Mouse (Mus musculus): ENCODE results near the gene B9d1.

The B9d1 gene

DNA sequence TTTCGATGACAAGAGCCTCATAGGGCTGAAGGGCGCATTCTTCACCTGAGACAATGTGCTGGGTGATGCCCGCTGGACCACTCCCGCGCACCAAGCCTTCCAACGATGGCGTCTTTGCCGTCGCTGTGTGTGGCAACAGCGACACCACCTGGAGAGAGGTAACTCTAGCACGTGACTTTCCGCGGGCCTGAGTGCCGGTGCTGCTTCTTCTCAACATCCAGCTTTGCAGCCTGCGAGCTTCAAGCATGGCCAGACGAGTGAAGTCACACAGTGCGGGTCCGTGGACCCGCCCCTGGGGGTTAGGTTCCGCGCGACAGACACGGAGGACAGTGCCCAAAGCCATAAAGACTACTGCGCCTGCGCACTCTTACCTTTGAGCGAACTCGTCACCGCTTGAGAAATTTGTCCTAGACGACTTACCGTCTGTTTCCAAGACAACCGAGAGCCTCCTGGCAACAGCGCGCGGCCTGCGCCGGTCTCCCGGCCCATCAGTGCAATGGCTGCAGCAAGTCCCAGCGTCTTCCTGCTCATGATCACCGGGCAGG lies at the start of gene B9d1:
B9d1 (plus strand) TSS at position 432 of the 545 bp plus-strand sequence.
- peak; percentile 98 for DNase-seq (ENCODE audit: low read depth, low spot score)

DNA sequence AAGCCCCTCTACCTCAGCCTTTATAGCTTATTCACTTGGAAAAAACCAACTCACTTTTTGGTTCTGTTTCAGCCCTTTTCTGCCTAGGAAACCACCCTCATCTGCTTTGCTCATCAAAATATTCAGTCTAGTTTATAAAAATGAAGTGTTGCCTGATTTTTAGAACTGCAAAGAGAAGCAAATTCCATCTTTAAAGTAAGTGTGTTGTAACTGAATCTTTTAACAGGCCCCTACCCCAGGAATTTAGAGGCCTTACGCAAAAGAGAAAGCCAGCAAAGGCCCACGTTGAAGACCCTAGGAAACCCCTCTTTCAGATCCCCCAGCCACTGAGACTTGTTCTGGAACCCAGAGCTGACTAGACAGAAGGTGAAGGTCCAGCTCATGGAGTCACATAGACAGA lies 40.9 kb upstream of the B9d1 start:
- no peak for DNase-seq (ENCODE audit: low read depth, low spot score)

DNA sequence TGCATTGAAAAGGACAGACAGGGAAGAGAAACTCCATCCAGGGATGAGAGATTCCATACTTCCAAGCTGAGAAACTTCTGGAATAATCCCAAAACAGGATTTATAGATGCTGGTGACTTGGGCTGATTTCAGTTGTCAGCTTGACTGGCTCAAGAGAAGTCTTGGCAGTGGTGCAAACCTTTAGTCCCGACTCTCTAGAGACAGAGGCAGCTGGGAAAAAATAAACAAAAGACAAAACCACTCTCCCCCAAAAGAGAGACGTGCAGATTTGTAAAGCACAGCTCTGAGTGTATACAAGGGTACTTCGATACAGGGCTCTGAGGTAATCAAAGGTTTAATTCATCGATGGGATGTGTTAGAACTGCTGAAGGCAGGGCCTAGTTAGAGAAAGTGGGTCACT lies 39.5 kb upstream of the B9d1 start:
- no peak for DNase-seq (ENCODE audit: low read depth, low spot score)

DNA sequence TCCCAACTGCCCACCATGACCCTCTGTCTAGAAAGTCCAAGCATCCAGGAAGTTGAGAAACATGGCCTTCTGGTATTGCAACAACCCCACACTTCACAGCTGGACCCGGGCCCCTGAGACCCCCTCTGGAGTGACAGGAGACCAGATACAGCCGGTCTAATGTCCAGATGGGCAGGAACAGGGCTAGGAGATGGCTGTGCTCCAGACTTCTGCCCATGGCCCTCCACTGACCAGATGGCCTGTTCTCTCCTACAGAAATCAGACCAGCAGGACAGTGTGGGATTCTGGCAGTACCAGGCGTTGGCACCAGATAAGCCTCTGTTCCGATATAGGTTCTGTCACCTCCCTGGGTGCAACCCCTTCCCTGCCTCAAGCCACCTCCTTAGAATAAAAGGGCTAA lies 36.4 kb upstream of the B9d1 start:
- DNase-seq (ENCODE audit: low read depth, low spot score) = no peak

DNA sequence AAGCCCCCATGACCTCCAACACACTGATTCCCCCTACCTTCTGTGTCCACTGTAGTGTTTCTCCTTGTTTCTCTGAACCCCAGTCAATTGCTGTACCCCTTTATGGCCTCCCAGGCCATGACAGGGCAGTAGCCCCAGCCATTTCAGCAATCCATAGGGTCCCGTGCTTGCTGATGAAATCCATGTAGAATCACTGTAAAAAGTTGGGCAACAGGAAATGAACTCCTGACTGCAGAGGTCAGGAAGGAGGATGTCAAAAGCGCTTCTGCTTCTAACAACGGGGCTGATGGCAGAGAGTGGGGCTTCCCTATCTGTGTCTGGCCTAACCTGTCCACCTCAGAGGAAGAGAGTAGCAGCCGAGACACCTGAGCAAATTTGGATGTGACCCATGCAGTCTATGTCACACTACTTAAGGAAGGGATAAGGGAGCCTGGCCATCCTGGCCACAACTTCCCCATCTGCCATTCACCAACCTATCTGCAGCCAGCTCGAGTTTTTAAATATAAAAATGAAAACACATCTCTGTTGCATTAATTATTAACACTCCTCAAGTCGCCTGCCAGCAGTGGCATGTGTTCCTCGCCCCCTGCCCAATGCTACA lies 35.5 kb upstream of the B9d1 start:
- DNase-seq (ENCODE audit: low read depth, low spot score) = no peak

DNA sequence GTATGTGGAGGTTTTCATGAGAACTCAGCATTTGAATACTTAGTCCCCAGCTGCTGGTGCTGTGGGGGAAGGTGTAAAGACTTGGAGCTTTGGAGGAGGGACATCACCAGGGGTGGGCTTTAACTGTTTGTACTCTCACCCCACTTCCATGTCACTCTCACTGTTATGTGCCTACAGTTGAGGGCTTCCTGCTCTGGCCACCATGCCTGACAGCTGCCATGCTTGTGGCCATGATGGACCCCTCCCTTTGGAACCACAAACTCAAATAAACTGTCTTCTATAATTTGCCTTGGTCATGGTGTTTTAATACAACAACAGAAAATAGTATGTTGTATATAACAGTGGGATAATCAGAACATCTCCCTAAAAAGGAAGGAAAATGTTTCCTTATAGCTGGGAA lies 34.1 kb upstream of the B9d1 start:
- DNase-seq (ENCODE audit: low read depth, low spot score) = no peak

DNA sequence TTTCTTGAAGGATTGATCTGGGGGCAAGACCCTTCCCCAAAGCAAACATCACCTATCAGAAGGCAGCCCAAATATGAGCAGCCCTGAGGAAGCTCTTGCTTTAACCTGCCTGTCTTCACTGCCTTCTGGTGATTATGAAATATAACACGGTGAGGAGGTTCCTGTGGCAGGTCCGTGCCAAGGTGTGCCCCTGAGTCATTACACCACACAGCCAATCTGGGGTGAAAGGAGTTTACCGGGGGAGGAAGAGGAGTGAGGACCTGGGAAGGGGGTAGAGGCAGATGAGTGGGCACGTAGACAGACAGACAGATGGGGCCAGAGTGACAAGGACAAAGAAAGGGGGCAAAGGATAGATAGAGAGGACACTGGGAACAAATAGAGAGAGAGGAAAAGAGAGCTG lies 31.3 kb upstream of the B9d1 start:
- DNase-seq (ENCODE audit: low read depth, low spot score) = no peak

DNA sequence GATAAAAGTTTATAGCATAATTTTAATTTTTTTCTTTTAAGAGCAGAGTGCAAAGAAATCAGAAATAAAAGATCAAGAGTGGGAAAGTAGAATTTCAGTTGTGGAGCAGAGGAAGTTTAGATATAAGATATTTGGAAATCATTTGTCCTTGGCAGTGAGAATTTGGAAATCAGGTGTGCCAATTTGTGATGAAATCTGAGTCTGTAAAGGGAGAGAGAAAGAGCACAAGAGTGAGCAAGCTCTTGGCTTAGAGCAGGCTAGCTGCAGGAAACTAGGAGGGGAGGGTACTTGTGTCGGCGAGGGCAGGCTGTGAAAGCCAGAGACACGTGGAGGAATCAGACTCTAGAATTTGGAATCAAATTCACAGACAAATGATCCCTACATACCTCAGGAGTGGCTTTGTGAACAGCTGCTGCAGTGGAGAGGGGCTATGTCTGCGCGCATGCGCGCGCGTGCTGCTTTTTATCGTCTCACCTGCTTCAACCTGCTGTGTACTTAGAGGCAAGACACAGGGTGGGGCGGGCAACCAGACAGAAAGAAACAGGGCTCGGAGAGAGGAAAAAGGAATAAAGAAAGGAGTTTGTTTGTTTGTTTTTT lies 28.1 kb upstream of the B9d1 start:
- DNase-seq (ENCODE audit: low read depth, low spot score) = no peak

DNA sequence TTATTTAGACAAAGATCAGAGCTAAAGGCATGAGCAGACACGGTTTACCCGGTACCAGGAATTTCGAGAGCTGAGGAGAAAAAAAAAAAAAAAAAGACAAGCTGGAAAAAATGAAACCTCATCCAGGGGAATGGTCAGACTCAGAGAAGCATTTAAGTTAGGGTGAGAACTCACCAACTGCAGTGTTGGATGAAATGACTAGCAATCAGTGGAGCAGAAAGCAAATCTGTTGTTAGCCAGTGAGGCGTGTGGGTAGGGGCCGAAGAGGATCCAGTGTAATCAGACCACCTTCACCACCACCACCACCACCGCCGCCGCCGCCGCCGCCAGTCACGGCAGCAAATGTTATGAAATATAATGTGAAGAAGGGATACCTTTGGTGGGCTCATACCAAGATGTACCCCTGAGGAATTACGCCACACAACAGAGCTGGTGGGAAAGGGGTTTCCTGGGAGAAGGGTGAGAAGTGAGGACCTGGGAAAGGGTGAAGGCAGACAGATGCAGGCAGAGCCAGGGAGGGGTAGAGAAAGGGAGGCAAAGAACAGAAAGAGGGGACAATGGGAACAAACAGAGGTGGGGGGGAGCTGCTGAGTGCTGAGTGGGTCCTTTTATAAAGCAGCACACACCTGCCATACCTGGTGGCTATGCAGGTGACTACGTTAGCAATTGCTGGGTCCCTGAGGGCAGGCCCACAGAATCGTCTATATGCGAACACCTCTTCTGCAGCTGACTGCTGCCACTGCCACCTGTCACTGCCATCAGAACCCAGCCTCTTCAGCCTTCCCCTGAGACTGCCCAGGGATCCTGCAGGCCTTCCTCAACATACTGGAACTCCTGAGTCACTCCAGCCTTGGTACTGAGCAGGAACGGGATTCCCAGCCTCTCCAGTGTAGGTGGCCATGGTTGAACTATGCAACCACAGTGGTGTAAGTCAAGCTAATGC lies 27.1 kb upstream of the B9d1 start:
- no peak for DNase-seq (ENCODE audit: low read depth, low spot score)

DNA sequence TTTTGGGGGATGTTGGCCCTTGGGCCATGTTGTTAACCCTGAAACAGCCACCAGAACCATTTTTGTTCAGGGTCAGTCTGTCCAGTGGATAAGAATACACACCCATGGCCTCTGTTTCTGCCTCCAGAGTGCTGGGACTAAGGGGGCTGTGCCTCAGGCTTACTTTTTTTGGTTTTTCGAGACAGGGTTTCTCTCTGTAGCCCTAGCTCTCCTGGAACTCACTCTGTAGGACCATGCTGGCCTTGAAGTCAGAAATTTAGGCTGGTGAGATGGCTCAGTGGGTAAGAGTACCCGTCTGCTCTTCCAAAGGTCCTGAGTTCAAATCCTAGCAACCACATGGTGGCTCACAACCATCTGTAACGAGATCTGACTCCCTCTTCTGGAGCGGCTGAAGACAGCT lies 26.2 kb upstream of the B9d1 start:
- DNase-seq (ENCODE audit: low read depth, low spot score) = no peak

DNA sequence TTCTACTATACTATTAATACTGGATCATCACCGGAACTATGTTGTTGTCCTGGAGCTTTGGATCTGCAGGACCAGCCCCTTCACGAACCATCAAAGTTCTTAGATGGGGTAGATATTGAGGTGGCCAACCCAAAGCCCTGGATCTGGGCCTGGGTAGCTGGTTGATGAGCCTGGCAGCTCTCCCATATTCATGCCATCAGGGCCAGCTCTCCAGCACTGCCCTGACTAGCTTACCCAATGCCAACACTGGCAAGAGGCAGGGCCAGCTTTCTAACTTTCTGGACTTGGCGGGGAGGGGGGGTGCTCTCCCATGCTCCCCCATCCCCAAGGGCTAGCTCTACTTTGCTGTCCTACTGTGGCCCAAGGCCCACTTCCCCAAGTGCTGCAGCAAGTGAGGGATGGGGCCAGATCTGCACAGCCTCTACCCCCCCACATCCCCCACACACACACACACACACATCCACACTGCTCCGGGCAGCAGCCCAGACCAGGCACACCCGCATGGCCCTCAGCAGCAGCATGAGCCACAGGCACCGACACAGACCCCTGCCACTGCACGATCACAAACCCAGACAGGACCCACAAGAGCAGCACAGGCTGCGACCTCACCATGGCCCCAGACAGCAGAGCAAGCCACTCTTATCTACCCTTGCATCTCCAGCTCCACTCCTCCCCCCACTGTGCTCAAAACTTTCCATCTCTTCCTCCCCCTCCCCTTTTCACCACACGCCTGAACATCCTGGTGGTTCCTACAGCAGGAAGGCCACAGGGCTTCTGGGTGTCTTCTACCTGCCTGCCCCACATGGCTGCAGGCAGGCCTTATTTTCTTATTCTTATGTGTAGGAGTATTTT lies 23.5 kb upstream of the B9d1 start:
- no peak for DNase-seq (ENCODE audit: low read depth, low spot score)

DNA sequence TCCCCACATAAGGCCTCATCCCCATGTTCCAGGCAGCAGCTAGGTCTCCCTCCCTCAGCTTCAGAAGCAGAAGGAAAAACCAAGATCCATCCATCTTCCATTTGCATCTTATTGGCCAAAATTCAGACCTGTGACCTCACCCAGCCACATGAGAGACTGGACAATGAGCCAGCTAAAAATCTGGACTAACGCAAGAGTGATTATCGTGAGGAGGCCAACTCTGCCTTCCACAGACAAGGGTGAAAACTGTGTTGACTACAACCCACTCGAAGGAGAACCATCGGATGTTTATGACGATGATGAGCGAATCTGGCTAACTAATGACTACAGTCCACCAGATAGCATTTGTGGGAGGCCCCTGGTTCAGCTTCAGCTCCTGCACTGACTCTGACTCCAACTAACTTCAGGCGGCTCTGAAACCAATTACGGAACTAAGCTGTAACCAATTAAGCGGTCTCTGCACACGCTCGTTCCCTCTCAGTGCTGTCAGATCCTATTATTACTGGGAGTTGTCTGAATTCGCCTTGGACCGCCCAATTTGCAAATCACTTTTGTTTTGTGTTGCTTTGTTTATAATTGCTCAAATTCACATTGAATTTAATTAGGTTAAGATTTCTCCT lies 21.6 kb upstream of the B9d1 start:
- DNase-seq (ENCODE audit: low read depth, low spot score) = no peak

DNA sequence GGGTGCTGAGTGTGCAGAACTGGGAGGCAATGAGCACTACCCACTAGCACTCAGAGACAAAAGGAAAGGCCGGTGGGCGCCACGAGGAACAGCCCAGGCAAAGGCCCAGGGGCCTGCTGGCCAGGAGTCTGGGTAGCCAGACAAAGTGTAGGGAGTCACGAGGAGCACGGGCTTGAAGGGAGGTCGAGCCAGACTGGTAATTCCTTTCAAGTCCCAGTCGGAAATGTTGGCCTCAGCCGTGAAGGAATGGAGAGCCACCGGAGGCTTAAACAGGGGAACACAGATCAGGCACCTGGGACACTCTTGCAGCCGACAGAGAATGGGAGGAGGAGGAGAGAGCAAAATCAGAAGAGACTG lies 20.7 kb upstream of the B9d1 start:
- no peak for DNase-seq (ENCODE audit: low read depth, low spot score)

DNA sequence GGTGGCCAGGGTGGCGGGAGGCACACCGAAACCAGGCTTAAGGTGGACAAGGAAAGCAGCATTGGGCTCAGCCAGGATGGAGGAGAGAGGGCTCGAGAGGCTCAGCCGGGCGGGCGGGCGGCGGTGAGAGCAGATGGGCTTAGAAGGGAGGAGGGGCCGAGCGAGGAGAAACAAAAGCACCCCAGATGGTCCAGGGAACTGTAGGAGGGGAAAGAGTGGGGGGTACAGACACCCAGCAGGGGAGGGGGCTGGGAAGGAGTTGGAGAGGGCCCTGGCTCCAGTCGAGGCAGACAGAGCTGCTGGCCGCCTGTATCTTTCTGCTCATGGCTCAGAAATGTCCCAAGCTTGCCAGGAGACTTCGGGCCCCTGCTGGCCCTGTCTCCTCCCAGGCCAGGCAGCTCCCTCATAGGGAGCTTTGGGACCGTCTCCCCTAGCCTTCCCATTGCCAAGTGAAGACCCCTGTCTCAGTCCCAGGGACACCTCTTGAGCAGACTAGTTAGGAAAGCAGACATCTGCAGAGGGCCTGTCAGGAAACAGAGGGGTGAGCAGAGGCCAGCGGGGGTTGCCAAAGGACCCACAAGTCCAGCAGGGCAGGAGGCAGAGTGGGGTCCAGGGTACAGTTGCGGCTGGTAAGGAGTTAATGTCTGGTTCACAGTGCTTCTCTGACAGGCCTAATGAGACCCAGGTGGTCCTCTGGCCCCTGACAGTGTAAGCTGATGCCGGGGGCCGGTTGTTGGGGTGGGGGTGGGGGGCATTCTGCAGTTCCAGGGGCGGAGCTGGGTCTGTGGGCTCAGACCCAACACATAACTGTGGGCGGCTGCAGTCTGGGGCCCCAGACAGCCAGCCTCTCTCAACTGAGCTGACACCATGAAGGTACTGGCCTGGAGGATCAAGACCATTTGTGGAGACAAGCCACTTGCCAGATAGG lies 20.1 kb upstream of the B9d1 start, which contains the start of gene Mfap4:
Mfap4 (plus strand) TSS at position 819 of the 928 bp plus-strand sequence.
- DNase-seq (ENCODE audit: low read depth, low spot score) = peak; percentile 36

DNA sequence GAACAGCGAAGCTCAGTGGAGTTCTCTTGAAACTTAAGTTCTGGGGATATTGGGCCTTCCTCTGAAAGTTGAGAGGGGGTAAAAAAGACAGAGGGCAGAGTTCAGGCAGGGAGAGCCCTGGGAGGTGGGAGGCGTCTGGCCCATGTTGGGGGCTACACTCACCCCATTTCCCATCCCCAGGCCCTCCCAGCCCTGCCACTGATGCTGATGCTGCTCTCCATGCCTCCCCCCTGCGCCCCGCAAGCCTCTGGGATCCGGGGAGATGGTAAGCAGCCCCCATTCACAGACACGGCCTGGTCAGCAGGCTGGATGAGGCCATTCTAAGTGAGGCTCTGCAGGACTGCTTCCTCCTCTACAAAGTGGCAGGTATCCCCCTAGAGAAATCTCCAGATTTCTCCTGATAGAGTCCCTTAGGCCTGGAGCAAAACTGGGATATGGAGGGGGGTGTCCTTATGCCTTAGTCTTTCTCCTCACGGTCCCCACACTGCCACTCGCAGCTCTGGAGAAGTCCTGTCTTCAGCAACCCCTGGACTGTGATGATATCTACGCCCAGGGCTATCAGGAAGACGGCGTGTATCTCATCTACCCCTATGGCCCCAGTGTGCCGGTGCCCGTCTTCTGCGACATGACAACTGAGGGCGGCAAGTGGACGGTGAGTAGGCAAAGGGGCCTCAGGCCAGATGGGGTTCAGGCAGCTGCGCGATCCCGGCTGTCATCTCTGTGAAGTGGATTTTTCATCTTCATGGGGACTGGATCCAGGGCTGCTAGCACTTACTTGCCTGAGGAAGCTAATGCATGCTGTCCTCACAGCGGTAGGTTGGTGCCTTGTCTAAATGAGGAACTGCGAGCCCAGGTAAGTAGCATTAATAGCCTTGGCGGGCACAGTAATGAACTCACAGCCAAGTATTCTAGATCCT lies 19.1 kb upstream of the B9d1 start:
- DNase-seq (ENCODE audit: low read depth, low spot score) = no peak

DNA sequence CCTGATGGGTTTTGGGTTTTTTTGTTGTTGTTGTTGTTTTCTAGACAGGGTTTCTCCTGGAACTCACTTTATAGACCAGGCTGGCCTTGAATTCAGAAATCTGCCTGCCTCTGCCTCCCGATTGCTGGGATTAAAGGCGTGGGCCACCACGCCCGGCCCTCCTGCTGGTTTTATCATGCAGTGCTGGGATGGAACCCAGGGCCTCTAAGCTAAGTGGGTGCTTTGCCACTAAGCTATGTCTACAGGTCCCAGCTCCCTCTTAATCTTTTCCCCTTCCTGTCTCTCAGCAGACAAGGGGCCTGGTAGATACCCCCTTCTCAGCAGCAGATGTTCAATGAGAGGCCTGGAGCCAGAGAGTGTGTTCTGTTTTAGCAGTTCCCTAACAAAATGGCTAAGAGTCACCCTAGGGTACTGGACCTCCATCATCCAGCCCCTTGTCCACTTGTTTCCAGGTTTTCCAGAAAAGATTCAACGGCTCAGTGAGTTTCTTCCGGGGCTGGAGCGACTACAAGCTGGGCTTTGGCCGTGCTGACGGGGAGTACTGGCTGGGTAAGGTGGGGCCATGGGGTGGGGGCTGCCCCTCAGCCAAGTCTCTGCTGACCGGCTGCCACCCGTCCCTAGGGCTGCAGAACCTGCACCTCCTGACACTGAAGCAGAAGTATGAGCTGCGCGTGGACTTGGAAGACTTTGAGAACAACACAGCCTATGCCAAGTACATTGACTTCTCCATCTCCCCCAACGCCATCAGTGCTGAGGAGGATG lies 18.3 kb upstream of the B9d1 start:
- no peak for DNase-seq (ENCODE audit: low read depth, low spot score)

DNA sequence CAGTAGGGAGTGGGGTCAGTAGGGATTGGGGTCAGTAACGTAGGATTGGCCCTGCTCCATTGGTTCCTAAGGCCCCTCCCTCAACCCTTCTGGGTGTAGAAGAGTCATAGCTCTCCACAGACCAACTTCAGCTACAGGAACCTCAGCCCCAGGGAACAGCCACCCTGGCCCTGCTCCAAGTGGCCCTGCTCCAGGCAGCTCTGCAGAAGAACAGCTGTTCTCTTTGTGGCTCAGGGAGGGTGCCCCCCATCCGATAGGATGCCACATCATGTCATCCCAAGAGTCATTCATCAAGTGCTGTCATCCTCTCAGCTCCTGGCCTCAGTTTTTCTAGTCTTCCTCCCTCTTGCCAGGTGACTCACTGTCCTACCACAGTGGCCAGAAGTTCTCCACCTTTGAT lies 17.5 kb upstream of the B9d1 start:
- peak; percentile 92 for DNase-seq (ENCODE audit: low read depth, low spot score)

DNA sequence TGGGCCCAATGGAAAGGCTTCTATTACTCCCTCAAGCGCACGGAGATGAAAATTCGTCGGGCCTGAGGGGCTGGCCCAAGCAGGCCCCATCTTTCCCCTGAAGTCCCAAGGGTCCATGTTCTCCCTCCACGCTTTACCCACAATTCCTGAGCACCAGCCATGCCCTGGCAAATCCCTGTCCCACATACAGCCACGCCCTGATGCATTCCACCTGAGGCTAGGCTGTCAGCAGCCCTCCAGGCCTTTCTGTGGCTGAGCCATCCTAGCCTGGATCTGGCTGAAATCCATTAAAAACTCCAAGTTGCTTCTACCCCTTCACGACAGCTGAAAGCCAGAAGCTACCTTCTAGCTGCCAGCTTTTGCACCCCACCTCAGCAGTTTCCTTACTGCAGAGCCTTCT lies 17.0 kb upstream of the B9d1 start:
- peak; percentile 73 for DNase-seq (ENCODE audit: low read depth, low spot score)

Data from 3T3-L1 (cell line).